11 mouse cellular contexts compared by ENCODE assay signal in the genomic region with DNA sequence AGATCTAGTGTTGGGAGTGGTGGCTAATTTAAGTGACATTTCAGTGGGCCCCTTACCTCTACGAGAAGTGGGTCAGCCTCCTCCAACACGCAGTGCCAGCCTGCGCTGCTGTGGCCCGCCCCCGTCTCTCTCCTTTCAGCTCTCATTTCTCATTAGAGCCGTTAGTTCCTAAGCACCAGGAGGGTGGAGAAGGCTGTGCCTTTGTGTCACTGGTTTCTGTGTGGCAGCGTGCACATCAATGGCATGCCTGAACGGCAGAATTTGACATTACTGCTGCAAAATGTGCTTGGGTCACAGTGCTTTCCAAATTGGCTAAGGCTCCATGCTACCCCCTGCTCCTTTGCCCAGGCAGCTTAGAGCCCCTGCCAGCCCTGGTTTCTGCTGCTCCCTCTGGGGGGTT.
DNase-seq lines count a peak whose midpoint lies in the region; ATAC-seq and TF ChIP-seq lines count a peak whose summit lies in the region.
"Had no signal": no experiment of that assay in that cellular context is flagged by ENCODE, and none has a peak within 500 bp of the region (broad histone marks: within the 10 kb centered on the region; RNA-seq: fewer than 3 reads in every experiment).

No protein-coding gene starts in this region.

- H3K9ac ChIP-seq in limb, embryonic 13.5 days = no peak overlapping the region

- peaks cover 20% of the 10 kb centered on the region for H3K4me1 ChIP-seq in thymus, adult 2 months (replicated peaks; ENCODE audit: control insufficient read depth, insufficient read depth, low read length)
- peaks cover 24% of the 10 kb centered on the region for H3K4me1 ChIP-seq in limb, embryonic 13.5 days

- H3K9me3 ChIP-seq in limb, embryonic 13.5 days = no peaks in the 10 kb centered on the region

- H3K36me3 ChIP-seq in thymus, adult 2 months (ENCODE audit: control insufficient read depth, insufficient read depth, low read length) = no peaks in the 10 kb centered on the region
- no peaks in the 10 kb centered on the region for H3K36me3 ChIP-seq in limb, embryonic 13.5 days

- H3K4me3 ChIP-seq in thymus, adult 2 months (ENCODE audit: control insufficient read depth, insufficient read depth, low read length) = no peak overlapping the region
- no peak overlapping the region for H3K4me3 ChIP-seq in limb, embryonic 13.5 days

- ATAC-seq in limb, embryonic 13.5 days (ENCODE audit: low FRiP score, low read depth) = no peak

- H3K4me2 ChIP-seq in limb, embryonic 13.5 days (replicated peaks) = 0 out of 2 replicates have a peak overlapping the region, but pooled peaks have one; percentile 5

- H3K27ac ChIP-seq in thymus, adult 2 months (ENCODE audit: control insufficient read depth, insufficient read depth, low read length) = no peak overlapping the region
- H3K27ac ChIP-seq in limb, embryonic 13.5 days = no peak overlapping the region

- no peak for TF ChIP-seq CTCF in thymus, adult 2 months (IDR thresholded peaks at IDR 0.05; ENCODE audit: borderline replicate concordance, control insufficient read depth, extremely low read depth, insufficient read depth, low read length, poor library complexity)

- H3K27me3 ChIP-seq in thymus, adult 2 months (ENCODE audit: control insufficient read depth, insufficient read depth, low read length) = no peaks in the 10 kb centered on the region
- no peaks in the 10 kb centered on the region for H3K27me3 ChIP-seq in limb, embryonic 13.5 days

- 47% methylated on average over 8 of the region's 8 CpGs for WGBS in thymus, adult 2 months
- WGBS in limb, embryonic 13.5 days = 12% methylated on average over 8 of the region's 8 CpGs

- TF ChIP-seq POLR2A in thymus, adult 2 months (IDR thresholded peaks at IDR 0.05; ENCODE audit: control insufficient read depth, extremely low read depth, insufficient read depth, low read length, poor library complexity) = no peak

- DNase-seq in adrenal gland, postnatal 14 days = peak; percentile 3
- DNase-seq in adrenal gland, postnatal 4 days (ENCODE audit: low spot score in 2 of 2) = no peak
- peak; percentile 17 for DNase-seq in thymus, postnatal 0 days (ENCODE audit: low spot score)
- no peak for DNase-seq in thymus, adult 2 months
- DNase-seq in retina, postnatal 1 day = peak; percentile 89
- DNase-seq in ovary, postnatal 14 days (ENCODE audit: low spot score) = no peak
- no peak for DNase-seq in right cerebral cortex, postnatal 25 days
- DNase-seq: kidney, postnatal 4 days; liver; lung, postnatal 36 days had no signal

Comparison
In these comparisons a context has a peak if more than half of its experiments do, and no peak if none do; other contexts are left out.
1. DNase-seq: peak in adrenal gland, postnatal 14 days (single experiment), thymus, postnatal 0 days (single experiment) and retina, postnatal 1 day (single experiment); none in adrenal gland, postnatal 4 days (0 of 2), thymus, adult 2 months (single experiment), ovary, postnatal 14 days (single experiment) and right cerebral cortex, postnatal 25 days (single experiment).